Mouse (Mus musculus) v-Abl transformed pro-B cells (cell line): ENCODE measurements around the gene Arhgap45.

Experiments used
- in situ Hi-C, 2 experiments: fragments of 400-800 bp; cut with MboI; formaldehyde crosslinking; loops; one replicate each; pipeline ENCODE4 v1.15.1; 2025; ENCODE audit not compliant: unreplicated experiment in 2 of 2

Arhgap45 gene

DNA sequence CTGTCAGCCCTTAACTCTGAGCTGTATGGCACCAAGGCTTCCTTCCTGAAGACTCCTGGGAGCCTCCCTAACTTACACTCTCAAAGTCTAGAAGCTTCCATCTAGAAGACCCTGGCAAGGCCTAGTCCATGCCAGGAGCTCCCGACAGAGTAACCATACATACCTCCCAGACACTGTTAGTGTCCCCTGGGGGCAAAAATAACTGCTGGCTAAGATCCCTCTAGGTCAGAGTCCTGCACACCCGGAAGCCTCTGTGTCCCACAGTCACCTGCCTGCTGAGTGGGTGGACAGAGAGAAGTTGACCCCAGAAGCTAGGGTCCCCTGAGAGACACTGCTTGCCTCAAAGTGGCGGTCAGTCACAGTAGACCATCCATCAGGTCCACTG is 55.1 kb downstream of the Arhgap45 start:
- in situ Hi-C loops: loop anchor here in 1 of 2 experiments (5.0 kb wide), 1 partner anchor 36 kb away; the partner anchor contains the start of gene Sbno2

DNA sequence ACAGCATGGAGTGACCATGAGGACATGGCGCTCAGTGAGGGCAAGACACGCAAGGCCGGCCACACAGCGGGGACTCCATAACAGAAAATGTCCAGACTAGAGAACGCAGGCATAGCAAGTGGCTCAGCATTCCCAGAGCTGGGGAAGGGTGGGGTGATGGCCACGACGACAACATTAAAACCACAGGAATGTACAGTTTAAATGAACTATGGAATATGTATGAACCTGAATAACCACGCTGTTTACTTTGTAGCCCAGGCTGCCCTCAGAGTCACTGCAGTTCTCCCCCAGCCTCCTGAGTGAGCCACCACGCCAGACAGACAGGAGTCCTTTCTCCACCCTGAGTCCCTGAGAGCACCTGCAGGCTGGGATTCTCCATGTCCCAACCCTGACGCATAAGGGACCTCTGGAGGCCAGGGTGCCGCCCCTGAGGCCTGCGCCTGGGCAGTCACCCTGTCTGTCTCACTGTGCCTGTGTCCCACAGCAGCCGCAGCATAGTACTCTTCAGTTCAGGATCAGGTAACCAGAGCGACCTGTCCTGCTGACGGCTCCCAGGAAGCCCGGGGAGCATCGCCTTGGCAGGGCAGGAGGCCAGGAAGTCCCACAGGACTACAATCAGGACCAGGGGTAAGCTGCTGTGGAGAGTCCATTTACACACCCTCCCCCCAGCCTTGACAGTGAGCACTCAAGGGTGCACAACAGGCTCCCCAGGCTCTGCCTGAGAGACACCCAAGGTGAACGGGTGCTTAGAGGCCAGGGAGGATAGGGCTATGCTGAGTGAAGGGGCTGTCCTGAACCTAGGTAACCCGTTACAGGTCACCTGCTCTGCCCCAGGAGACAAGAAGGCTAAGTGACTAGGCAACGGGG is 56.4 kb downstream of the Arhgap45 start:
- in situ Hi-C loops: loop anchor here in 1 of 2 experiments (5.0 kb wide), 1 partner anchor 34 kb away; the partner anchor contains the start of gene Sbno2

DNA sequence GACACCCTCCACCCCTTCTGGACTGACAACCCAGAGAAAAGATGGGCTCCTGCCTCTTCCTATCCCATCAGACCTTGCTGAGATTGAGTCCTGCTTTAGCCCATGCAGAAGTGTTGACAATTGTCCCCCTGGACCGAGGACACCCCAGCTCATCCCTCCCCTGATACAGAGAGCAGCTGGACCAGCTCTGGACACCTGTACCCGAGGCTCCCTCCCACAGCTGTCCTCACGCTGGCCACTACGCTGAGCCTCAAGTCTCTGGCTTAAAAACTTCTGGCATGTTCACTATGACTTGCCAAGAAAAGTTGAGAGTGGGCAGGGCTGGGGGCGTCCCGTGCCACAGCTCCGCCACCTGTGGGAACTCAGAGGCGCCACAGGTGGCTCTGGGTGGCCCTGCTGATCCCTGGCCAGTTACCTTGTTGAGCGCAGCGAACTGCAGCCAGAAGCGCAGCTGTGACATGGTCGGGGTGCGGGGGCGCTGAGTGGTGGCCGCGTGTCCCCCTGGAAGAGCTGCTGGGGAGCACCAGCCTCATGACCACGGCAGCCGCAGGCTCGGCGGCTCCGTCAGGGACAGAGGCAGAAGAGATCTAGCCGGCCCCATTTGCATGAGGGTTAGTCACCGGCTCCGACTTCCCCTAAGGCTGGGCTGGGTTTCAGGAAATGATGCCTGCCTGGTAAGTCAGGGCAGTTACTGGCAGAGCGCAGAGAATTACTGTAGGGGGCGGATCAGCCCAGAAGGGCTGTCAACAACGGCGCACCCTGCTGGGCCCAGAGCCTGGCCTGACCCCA is 58.6 kb downstream of the Arhgap45 start:
- in situ Hi-C loops: loop anchor here in 1 of 2 experiments (5.0 kb wide), 1 partner anchor 32 kb away; the partner anchor contains the start of gene Sbno2

DNA sequence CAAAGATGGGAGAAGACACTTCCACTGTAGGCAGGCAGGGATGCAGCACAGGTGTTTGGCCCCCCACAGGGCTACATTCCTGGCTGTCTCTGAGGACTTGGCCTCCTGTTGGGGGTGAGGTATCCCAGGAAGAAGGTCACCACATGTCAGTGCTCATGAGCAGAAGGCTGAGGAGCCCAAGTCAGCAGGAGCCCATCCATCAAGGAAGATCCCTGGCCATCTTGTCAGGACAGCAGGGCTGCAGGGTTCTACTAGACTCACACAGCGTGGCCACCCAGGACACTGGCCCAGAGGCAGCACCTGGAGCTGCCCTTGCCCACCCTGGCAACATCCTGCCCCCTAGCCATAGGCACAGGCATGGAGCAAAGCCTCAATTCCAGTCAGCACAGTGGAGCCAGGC is 59.5 kb downstream of the Arhgap45 start:
- in situ Hi-C loops: no loop called here

DNA sequence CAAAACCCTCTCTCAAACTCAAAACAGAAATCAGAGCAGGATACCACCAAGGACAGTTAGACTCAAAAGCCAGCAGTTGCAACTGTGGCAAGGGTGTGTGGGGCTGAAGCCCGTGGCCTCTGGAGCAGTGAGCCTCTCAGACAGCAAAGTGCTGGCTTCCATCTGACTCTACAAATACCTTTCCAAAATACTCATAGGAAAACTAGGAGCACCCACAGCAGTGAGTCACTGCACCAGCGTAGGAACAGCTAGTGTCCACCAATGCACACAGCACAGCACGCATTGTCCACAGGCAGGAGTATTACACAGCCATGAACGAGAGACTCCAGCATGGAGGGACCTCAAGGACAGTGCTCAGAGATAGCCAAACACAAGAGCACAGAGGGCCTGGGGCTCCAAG is 59.9 kb downstream of the Arhgap45 start:
- in situ Hi-C loops: no loop called here

DNA sequence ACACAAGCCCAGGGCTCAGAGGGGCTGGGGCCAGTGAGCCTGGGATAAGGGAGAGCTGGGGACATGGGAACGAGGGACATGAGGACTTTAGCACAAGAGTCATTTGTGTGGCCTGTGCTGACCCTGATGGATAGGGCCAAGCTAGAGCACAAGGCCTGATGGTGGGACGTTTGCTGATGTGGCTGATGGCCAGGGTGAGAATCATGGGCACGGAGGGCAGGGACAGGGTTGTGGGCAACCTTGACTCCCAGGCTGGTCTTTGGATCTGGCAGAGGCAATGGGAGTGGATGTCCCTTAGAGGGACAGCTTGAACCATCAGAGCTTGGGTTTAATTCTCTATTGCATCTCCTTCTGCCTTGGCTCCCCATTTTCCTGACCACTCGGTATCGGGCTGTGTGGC is 60.9 kb downstream of the Arhgap45 start:
- in situ Hi-C loops: no loop called here

DNA sequence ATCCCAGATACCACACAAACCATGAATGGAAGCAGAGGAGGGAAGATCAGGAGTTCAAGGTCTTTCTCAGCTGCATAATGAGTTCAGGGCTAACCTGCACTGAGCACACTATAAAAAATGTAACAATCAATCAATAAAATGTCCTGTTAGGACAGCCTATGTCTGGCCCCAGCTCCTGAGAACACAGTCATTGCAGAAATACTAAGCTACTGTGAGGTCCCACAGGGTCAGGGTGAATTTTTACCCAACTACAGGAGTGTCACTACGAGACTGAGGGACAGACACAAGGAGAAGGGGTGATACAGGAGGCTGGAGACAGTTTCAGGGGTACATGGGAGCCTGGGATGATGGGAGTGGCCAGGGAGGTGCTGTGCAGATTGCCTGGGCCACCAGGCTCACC is 61.9 kb downstream of the Arhgap45 start:
- in situ Hi-C loops: no loop called here

DNA sequence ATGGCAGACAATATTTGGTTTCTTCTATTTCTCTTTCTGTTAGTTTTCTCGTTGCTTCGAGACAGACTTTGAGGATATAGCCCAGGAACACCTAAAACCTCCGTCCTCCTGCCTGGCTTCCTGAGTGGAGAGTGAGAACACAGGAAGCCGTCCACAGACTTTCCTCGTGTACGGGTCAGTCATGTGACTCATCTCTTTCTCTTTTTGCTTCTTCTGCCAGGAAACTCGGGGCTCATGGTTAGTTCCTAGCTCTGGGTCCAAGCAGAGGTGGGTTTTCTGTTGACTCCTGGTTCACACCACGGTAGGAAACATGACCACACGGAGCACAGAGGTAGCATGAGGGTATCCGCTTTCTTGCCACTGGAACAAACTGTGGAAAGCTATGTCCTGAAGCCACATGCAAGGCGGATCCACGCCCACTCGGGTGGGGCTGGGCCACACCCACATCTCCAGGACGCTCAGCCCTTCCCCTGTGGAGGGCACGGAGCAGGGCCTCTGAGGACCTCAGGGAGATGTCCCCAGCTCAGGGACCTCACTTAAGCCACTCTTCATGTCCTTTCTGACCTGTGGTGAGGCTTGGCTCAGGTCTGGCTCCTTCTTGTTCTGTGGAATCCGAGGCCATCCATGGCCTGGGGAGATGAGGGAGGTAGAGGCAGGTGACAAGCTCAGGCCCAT is 64.1 kb downstream of the Arhgap45 start:
- in situ Hi-C loops: no loop called here
